Comparison of ENCODE assay signal across 12 mouse cellular contexts in genomic region chr2:180879365-180880067, GRCm38 (mm10). TPM values are rescaled to one million over a fixed set of nuclear protein-coding genes. Genes with fewer than 3 reads are reported as not detected.
DNase-seq lines count a peak whose midpoint lies in the region; ATAC-seq and TF ChIP-seq lines count a peak whose summit lies in the region.
"Had no signal": no experiment of that assay in that cellular context is flagged by ENCODE, and none has a peak within 500 bp of the region (broad histone marks: within the 10 kb centered on the region; RNA-seq: fewer than 3 reads in every experiment).

No protein-coding gene starts in this region.

- no peak for DNase-seq in cerebellum, postnatal 4 days (ENCODE audit: low spot score in 2 of 2)
- peak; percentile 76 to 82 for DNase-seq in frontal cortex, adult 2 months (ENCODE audit: extremely low spot score in 1 of 2, low spot score in 1 of 2)
- peak; percentile 36 to 77 for DNase-seq in left cerebral cortex, adult 2 months (ENCODE audit: extremely low spot score in 1 of 2, low spot score in 2 of 2)
- peak; percentile 78 for DNase-seq in right cerebral cortex, adult 18-20 months
- no peak for DNase-seq in B cell, adult 2 months
- DNase-seq in spleen, adult 18-20 months: no peak
- DNase-seq: thymus, adult 2 months had no signal

- H3K4me3 ChIP-seq in left cerebral cortex, adult 2 months: no peak overlapping the region
- H3K4me3 ChIP-seq: myocyte had no signal

- H3K27ac ChIP-seq in left cerebral cortex, adult 2 months: no peak overlapping the region; the same call in 1 of the 2 replicates

- TF ChIP-seq CTCF in left cerebral cortex, adult 2 months (IDR thresholded peaks at IDR 0.05): no peak

- peak; percentile 79 for ATAC-seq in cerebellum, adult (ENCODE audit: insufficient number of reproducible peaks, low FRiP score, low TSS enrichment)
- ATAC-seq in inflammation-experienced regulatory T-cells, adult 6 months: no peak

- intact Hi-C loops in left cerebral cortex, adult 2 months (cut with DNase I): no loop called here

RNA-seq across cellular contexts. Expression of gene Ythdf1, which starts 41.2 kb away (rescaled TPM):
- polyA plus RNA-seq in frontal cortex, adult 2 months (2012; rRNA removed): 43.1 and 45.7 TPM in 2 replicates
- 10 to 100 TPM; 50.5 to 60.8 TPM for total RNA-seq in left cerebral cortex, adult 2 months (2021)
- 10 to 100 TPM in 2 of 3 experiments, 1 to 10 TPM in 1; 8.7 to 13.0 (median 10.2) TPM for polyA plus RNA-seq in inflammation-experienced regulatory T-cells, adult 6 months (2017; shearing (Covaris generic))

RNA-seq across cellular contexts. Expression of gene Birc7, which starts 49.3 kb away (rescaled TPM):
- polyA plus RNA-seq in frontal cortex, adult 2 months (2012; rRNA removed): 0.08 and 0.42 TPM in 2 replicates
- total RNA-seq in left cerebral cortex, adult 2 months (2021): under 1 TPM in 1 of 2 experiments, not detected in 1; 0.23 TPM
- not detected for polyA plus RNA-seq in inflammation-experienced regulatory T-cells, adult 6 months (2017; shearing (Covaris generic))
- polyA plus RNA-seq: heart, embryonic 14.5 days; limb, embryonic 14.5 days; myocyte had no signal

Comparison
In these comparisons a context has a peak if more than half of its experiments do, and no peak if none do; other contexts are left out.
1. DNase-seq: peak in frontal cortex, adult 2 months (2 of 2), left cerebral cortex, adult 2 months (2 of 2) and right cerebral cortex, adult 18-20 months (single experiment); none in cerebellum, postnatal 4 days (0 of 2), B cell, adult 2 months (0 of 2) and spleen, adult 18-20 months (0 of 2).